Mouse (Mus musculus) forebrain, embryonic 11.5 days (tissue): ENCODE measurements around the gene Wfs1. TPM values are rescaled to one million over a fixed set of nuclear protein-coding genes. Genes with fewer than 3 reads are reported as not detected.
"Not testable (repeated sequence)": the region's sequence is repeated elsewhere in the genome, so short reads cannot be mapped to it uniquely, and the experiment has no call there.

Experiments
- ATAC-seq: fragments of 200-750 bp; cut with Nextera tagmentation; replicated peaks from 2 replicates; pipeline ENCODE4 v1.8.0; 2017; ENCODE audit warnings: moderate TSS enrichment; ENCODE audit not compliant: low FRiP score
- DNase-seq: peaks from one replicate; pipeline ENCODE4 v3.0.0-alpha.2; 2017; ENCODE audit warnings: low spot score
- H3K27ac ChIP-seq: fragments of 300-500 bp; sonication (generic); 2 replicates; pipeline ENCODE4 v1.5.1; 2014; ENCODE audit warnings: low read depth, low read length
- H3K27me3 ChIP-seq: fragments of 300-500 bp; sonication (generic); 2 replicates; pipeline ENCODE4 v1.6.1; 2014; ENCODE audit warnings: mild to moderate bottlenecking, low read length, mixed read lengths; ENCODE audit not compliant: control insufficient read depth, insufficient read depth
- H3K36me3 ChIP-seq: fragments of 300-500 bp; sonication (generic); 2 replicates; pipeline ENCODE4 v1.6.1; 2014; ENCODE audit warnings: mild to moderate bottlenecking, low read length, moderate library complexity, mixed read lengths; ENCODE audit not compliant: control insufficient read depth, insufficient read depth
- H3K4me1 ChIP-seq: fragments of 300-500 bp; sonication (generic); replicated peaks from 2 replicates; pipeline ENCODE4 v1.6.1; 2014; ENCODE audit warnings: low read length, mixed read lengths; ENCODE audit not compliant: control insufficient read depth, insufficient read depth
- H3K4me2 ChIP-seq: fragments of 300-500 bp; sonication (generic); 2 replicates; pipeline ENCODE4 v1.6.1; 2014; ENCODE audit warnings: low read depth, mild to moderate bottlenecking, low read length, moderate library complexity, mixed read lengths; ENCODE audit not compliant: severe bottlenecking
- H3K4me3 ChIP-seq: fragments of 300-500 bp; sonication (generic); 2 replicates; pipeline ENCODE4 v1.5.1; 2014; ENCODE audit warnings: low read depth, low read length
- H3K9ac ChIP-seq: fragments of 300-500 bp; sonication (generic); 2 replicates; pipeline ENCODE4 v1.6.1; 2014; ENCODE audit warnings: low read length
- H3K9me3 ChIP-seq: fragments of 300-500 bp; sonication (generic); 2 replicates; pipeline ENCODE4 v1.6.1; 2016; ENCODE audit warnings: low read length, mixed read lengths; ENCODE audit not compliant: control insufficient read depth
- WGBS: fragments of 180-500 bp; shearing (Covaris S2); extraction: QIAGEN DNeasy Blood & Tissue Kit; methylation state at CpG from one replicate; pipeline ENCODE4 v1.1.7; 2014; 5-methylcytosine and 5-hydroxymethylcytosine counted together
- polyA plus RNA-seq: library from polyadenylated mRNA; unstranded; fragments of >200 nt; fragmentation: Nextera tagmentation; extraction: Ambion mirVana; gene quantifications from 2 replicates; pipeline ENCODE4 v1.2.1, GENCODE M21; 2014

The Wfs1 gene
- polyA plus RNA-seq, 1 experiment from 2014 or later: 8.8 TPM

DNA sequence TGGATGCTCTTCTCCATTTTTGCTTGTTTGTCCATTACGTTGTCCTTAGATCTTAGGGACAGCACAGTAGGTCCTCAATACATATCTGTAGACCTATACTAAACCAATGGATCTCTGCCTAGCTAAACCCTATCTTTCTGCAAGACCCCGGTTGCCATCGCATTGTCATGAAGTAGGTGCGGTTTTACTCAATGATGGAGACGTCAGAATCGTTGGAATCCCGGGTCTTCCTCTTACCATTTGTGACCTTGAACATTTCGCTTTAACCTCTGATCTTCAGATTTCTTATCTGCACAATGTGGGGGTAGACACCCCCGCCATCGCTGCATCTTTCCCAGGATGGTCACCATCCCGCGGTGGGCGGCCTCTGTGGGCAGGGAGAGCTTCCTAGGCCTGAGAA is 38.7 kb upstream of the Wfs1 start:
- Histone ChIP-seq H3K36me3 (no peaks in the 10 kb centered on the region), H3K4me3 (peak overlapping the region; percentile 50), H3K27me3 (peaks cover 46% of the 10 kb centered on the region), H3K4me2 (peak overlapping the region; percentile 98), H3K4me1 (peaks cover 6% of the 10 kb centered on the region), H3K9me3 (no peaks in the 10 kb centered on the region), H3K9ac (peak overlapping the region; percentile 56; the same call in 1 of the 2 replicates), H3K27ac (no peak overlapping the region)
- 13% methylated on average over 13 of the region's 13 CpGs for WGBS
- ATAC-seq (no peak), DNase-seq (no peak)

DNA sequence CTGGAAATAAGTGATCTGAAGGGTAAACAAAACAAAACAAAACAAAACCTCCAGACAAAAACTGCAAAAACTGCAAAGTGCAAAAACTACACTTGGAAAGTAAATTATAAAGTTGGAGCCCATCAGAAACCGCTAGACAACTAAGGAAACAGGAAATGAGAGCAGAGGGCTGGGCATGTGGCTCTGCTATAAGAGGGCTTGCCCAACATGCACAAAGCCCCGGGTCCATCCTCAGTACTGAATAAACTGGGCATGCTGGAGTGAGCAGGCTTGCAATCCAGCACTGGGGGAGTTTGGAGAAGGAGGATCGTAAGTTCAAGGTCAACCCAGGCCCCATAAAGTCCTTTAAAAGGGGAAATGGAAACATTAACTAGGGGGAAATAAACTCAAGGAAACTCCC is 28.2 kb upstream of the Wfs1 start:
- ATAC-seq: no peak
- Histone ChIP-seq H3K4me1 (no peaks in the 10 kb centered on the region), H3K27ac (no peak overlapping the region), H3K4me3 (no peak overlapping the region), H3K27me3 (no peaks in the 10 kb centered on the region), H3K36me3 (no peaks in the 10 kb centered on the region), H3K9ac (no peak overlapping the region), H3K4me2 (no peak overlapping the region), H3K9me3 (no peaks in the 10 kb centered on the region)
- WGBS: 78% methylated on average over 3 of the region's 3 CpGs
- DNase-seq: no peak

DNA sequence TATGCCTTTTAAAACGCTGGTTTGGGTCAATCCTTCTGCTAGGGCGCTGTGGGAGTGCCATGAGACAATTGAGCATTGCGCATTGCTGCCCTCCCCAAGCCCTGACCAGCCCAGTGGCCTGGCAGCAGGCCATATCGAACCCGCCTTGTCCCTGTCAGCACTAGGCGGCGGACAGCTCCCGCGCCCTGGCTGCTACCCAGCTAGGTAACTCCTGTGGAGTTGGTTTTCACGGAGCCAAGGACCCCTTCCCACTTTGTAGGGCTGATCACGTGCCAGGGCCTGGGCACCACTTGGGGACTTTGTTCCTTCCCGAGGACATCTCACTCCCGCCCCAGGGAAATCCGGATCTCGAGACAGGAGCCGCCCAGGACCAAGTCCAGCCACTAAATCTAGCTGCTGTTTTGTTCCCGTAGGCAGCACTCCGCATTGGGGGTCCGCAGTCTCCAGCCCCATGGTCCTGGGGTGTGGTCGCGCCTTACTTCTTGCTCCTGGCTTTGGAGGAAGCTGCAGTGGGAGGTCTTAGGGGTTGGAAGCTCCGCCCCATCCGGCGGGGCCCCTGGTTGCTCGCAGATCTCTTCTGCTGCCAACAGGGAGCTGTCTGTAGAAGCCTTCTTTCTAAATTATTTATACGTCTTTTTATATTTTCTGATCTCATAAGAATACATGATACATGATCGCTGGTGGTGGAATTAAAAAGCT is 26.8 kb upstream of the Wfs1 start:
- Histone ChIP-seq H3K9ac (no peak overlapping the region), H3K4me2 (peak overlapping the region; percentile 27; the same call in 1 of the 2 replicates), H3K4me3 (no peak overlapping the region), H3K9me3 (no peaks in the 10 kb centered on the region), H3K4me1 (no peaks in the 10 kb centered on the region), H3K27me3 (no peaks in the 10 kb centered on the region), H3K36me3 (no peaks in the 10 kb centered on the region), H3K27ac (no peak overlapping the region)
- peak; percentile 69 for DNase-seq
- 6% methylated on average over 27 of the region's 27 CpGs for WGBS
- no peak for ATAC-seq

DNA sequence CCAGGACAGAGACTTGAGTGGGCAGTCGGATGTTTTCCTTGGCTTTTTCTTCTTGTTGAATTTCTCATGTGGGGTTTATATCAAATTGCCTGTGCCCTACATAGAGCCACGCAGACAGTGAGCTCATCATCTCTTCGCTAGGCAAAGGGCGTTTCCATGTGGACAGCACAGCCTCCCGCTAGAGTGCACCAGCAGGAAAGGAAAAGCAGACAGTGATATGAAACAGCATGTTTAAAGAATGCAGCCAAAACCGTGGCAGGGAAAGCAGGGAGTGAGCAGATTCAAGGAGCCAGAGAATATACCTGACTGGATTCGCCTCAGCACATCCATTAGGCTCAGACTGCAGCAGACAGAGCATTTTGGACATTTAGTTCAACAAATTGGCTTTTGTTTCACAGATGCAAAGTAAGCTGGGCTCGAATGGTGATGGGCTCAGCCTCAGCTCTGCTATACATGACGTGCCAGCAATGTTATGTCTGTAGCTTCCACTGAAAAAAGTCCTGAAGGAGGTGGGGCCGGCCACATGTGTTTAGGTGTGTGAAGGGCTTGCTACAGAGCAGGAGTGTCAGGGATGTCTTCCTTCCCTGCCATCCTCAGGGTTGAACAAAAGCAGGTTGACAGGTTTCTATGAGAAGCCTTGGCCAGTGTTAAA is 21.8 kb upstream of the Wfs1 start:
- Histone ChIP-seq H3K27me3 (no peaks in the 10 kb centered on the region), H3K27ac (no peak overlapping the region), H3K36me3 (no peaks in the 10 kb centered on the region), H3K9me3 (peaks cover 7% of the 10 kb centered on the region; the same call in 1 of the 2 replicates), H3K4me3 (no peak overlapping the region), H3K4me1 (no peaks in the 10 kb centered on the region), H3K9ac (no peak overlapping the region), H3K4me2 (no peak overlapping the region)
- no peak for DNase-seq
- 79% methylated on average over 10 of the region's 10 CpGs for WGBS
- ATAC-seq: no peak

DNA sequence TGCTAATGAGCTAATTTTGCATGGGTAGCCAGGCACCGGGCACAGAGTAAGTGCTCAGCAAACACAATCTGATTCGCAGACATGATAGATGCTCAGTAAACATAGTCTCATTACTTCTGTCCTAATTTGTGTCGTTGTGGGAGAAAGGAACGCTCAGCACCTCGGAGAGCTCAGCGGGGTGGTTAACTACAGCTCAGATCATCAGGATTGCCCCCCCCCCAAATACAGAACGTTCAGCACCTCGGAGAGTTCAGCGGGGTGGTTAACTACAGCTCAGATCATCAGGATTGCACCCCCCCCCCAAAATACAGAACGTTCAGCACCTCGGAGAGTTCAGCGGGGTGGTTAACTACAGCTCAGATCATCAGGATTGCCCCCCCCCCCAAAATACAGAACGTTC is 20.8 kb upstream of the Wfs1 start:
- H3K4me3 ChIP-seq, H3K36me3 ChIP-seq, DNase-seq, H3K4me2 ChIP-seq, H3K4me1 ChIP-seq, H3K9ac ChIP-seq, ATAC-seq, H3K9me3 ChIP-seq, H3K27me3 ChIP-seq, H3K27ac ChIP-seq: not testable (repeated sequence)
- WGBS: 29% methylated on average over 13 of the region's 13 CpGs

DNA sequence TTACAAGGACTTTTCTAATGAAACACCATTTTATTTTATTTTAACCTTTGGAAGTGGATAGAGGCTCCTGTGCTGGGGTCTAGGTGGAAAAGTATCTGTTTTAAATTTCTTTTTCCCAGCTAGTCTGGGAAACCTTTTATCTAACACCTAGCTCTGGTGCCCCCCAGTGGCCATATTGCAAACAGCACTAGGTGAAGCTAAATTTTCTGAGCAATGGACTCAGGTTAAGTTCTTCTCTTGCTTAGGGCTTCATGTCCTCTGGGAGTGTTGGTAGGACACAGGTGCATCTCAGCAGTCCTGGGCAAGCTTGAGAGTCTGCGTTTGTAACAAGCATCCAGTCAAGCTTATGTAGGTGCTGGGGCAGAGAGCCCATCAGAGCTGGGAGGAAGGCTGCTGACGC is 13.0 kb upstream of the Wfs1 start:
- peak; percentile 80 for DNase-seq
- 54% methylated on average over 2 of the region's 2 CpGs for WGBS
- H3K4me2 ChIP-seq: no peak overlapping the region

DNA sequence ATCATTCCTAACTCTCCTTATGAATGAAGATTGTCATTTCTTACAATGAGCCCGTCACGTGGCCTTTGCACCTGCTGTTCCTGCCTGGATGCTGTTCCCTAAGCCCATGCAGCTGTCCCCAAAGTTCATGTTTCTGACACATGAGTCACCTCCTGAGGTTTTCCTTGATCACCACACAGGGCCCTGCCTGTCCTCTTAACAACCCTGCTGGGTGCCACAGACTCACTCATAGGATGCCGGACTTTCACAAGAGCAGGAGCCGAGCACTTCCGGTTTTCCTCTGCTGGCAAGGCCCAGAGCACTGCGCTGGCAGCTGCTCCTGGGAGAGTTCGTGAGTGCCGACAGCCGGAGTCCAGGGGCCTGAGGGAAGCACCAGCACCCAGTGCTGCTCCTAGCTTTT is 12.0 kb upstream of the Wfs1 start:
- Histone ChIP-seq H3K27ac (no peak overlapping the region), H3K27me3 (no peaks in the 10 kb centered on the region), H3K36me3 (no peaks in the 10 kb centered on the region), H3K9ac (no peak overlapping the region), H3K9me3 (no peaks in the 10 kb centered on the region), H3K4me2 (no peak overlapping the region), H3K4me1 (no peaks in the 10 kb centered on the region), H3K4me3 (no peak overlapping the region)
- 89% methylated on average over 9 of the region's 9 CpGs for WGBS
- no peak for ATAC-seq
- no peak for DNase-seq

More for the DNA sequence above, 13.0 kb upstream of the Wfs1 start:
- Histone ChIP-seq H3K4me3 (no peak overlapping the region), H3K27me3 (no peaks in the 10 kb centered on the region), H3K36me3 (no peaks in the 10 kb centered on the region), H3K4me1 (no peaks in the 10 kb centered on the region), H3K9me3 (no peaks in the 10 kb centered on the region), H3K27ac (no peak overlapping the region), H3K9ac (no peak overlapping the region)
- ATAC-seq: no peak

DNA sequence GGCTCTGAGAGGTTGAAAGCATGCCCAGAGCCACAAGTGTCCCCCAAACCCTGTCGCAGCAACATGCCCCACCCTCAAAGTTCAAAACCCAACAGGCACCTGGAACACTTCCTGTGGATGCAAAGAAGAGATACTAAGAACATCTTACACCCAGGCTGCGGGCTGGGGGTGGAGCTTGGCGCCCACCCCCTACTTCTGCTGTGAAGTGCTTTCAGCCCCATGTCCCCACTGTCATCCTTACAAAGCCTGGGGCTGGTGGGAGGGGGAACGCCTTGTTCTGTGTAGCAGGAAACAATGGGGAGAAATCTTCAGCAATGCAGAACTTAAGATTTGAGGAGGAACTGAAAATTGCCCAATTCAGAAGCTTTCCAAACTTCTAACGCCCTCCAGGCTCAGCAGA is 9.0 kb upstream of the Wfs1 start:
- H3K9me3 ChIP-seq: no peaks in the 10 kb centered on the region
- no peak overlapping the region for H3K27ac ChIP-seq
- no peak overlapping the region for H3K9ac ChIP-seq
- no peak overlapping the region for H3K4me2 ChIP-seq
- no peaks in the 10 kb centered on the region for H3K4me1 ChIP-seq
- no peaks in the 10 kb centered on the region for H3K36me3 ChIP-seq
- ATAC-seq: no peak
- WGBS: 38% methylated on average over 5 of the region's 5 CpGs
- DNase-seq: no peak
- H3K27me3 ChIP-seq: no peaks in the 10 kb centered on the region
- no peak overlapping the region for H3K4me3 ChIP-seq

DNA sequence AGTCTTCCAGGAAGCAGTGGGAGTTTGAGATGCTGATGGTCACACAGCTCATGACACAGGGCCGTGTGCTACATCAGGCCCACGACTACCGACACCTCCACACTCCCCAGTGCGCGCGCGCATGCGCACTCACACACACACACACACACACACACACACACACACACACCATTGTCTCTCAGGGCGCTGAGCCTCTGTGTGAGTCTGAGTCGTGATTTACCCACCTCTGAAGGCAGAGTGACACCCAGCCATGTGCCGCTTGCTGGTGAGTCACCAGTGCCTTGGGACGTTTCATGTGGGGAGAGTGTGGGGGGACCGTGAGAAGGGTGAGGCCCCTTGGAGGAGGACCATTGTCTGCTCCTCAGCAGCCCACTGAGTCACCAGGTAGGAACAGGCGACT is 7.4 kb upstream of the Wfs1 start:
- no peak overlapping the region for H3K9ac ChIP-seq
- H3K4me2 ChIP-seq: no peak overlapping the region
- H3K27me3 ChIP-seq: no peaks in the 10 kb centered on the region
- WGBS: 89% methylated on average over 14 of the region's 14 CpGs
- no peaks in the 10 kb centered on the region for H3K9me3 ChIP-seq
- H3K4me3 ChIP-seq: no peak overlapping the region
- no peak overlapping the region for H3K27ac ChIP-seq
- H3K4me1 ChIP-seq: no peaks in the 10 kb centered on the region
- no peak for ATAC-seq
- DNase-seq: no peak
- H3K36me3 ChIP-seq: no peaks in the 10 kb centered on the region
